Mouse (Mus musculus) lung, postnatal 0 days (tissue): Measurements from ENCODE around the gene E130309D02Rik. TPM values are rescaled to one million over a fixed set of nuclear protein-coding genes. Genes with fewer than 3 reads are reported as not detected.

ENCODE experiments used
- ATAC-seq: fragments of 200-750 bp; cut with Nextera tagmentation; 2 replicates; pipeline ENCODE4 v1.8.0; 2017; ENCODE audit warnings: moderate library complexity
- DNase-seq: peaks from one replicate; pipeline ENCODE4 v3.0.0-alpha.2; 2016; ENCODE audit warnings: low spot score
- H3K27ac ChIP-seq: fragments of 300-500 bp; sonication (generic); 2 replicates; pipeline ENCODE4 v1.5.1; 2014; ENCODE audit warnings: antibody characterized with exemption, mild to moderate bottlenecking, low read length, mixed read lengths
- H3K27me3 ChIP-seq: fragments of 300-500 bp; sonication (generic); replicated peaks from 2 replicates; pipeline ENCODE4 v1.6.1; 2014; ENCODE audit warnings: low read length, mixed read lengths; ENCODE audit not compliant: insufficient read depth
- H3K36me3 ChIP-seq: fragments of 300-500 bp; sonication (generic); 2 replicates; pipeline ENCODE4 v1.6.1; 2014; ENCODE audit warnings: low read length, mixed read lengths; ENCODE audit not compliant: insufficient read depth
- H3K4me1 ChIP-seq: fragments of 300-500 bp; sonication (generic); 2 replicates; pipeline ENCODE4 v1.6.1; 2014; ENCODE audit warnings: antibody characterized with exemption, low read depth, low read length, mixed read lengths; ENCODE audit not compliant: insufficient read depth
- H3K4me2 ChIP-seq: fragments of 300-500 bp; sonication (generic); replicated peaks from 2 replicates; pipeline ENCODE4 v1.6.1; 2014; ENCODE audit warnings: low read depth, mild to moderate bottlenecking, low read length, moderate library complexity, mixed read lengths
- H3K4me3 ChIP-seq: fragments of 300-500 bp; sonication (generic); 2 replicates; pipeline ENCODE4 v1.5.1; 2014; ENCODE audit warnings: low read depth, low read length
- H3K9ac ChIP-seq: fragments of 300-500 bp; sonication (generic); replicated peaks from 2 replicates; pipeline ENCODE4 v1.6.1; 2014; ENCODE audit warnings: low read depth, mild to moderate bottlenecking
- H3K9me3 ChIP-seq: fragments of 300-500 bp; sonication (generic); 2 replicates; pipeline ENCODE4 v1.6.1; 2016; ENCODE audit warnings: low read length, mixed read lengths
- CTCF ChIP-seq: IDR thresholded peaks from 2 replicates; pipeline ENCODE4 v1.5.1; 2016; ENCODE audit warnings: antibody characterized with exemption, mild to moderate bottlenecking
- EP300 ChIP-seq: IDR thresholded peaks from 2 replicates; pipeline ENCODE4 v1.6.1; 2016; ENCODE audit warnings: antibody characterized with exemption, mild to moderate bottlenecking, control low read depth
- WGBS: fragments of 180-500 bp; shearing (Covaris S2); extraction: QIAGEN DNeasy Blood & Tissue Kit; methylation state at CpG from one replicate; pipeline ENCODE4 v1.1.7; 2014; 5-methylcytosine and 5-hydroxymethylcytosine counted together
- polyA plus RNA-seq: library from polyadenylated mRNA; unstranded; fragments of >200 nt; fragmentation: Nextera tagmentation; extraction: Ambion mirVana; gene quantifications from 2 replicates; pipeline ENCODE4 v1.2.1, GENCODE M21; 2015

Gene E130309D02Rik
- polyA plus RNA-seq, 1 experiment from 2014 or later = 19.5 TPM

GRCm38 (mm10) chr5:143314183-143314729 is 904 bp downstream of the E130309D02Rik start:
- Histone ChIP-seq H3K27me3 (no peaks in the 10 kb centered on the region), H3K36me3 (peaks cover 30% of the 10 kb centered on the region; the same call in 1 of the 2 replicates), H3K4me3 (peak overlapping the region; percentile 89), H3K27ac (peak overlapping the region; percentile 91; the same call in 1 of the 2 replicates), H3K9me3 (no peaks in the 10 kb centered on the region), H3K4me2 (peak overlapping the region; percentile 95), H3K4me1 (no peaks in the 10 kb centered on the region; the same call in 1 of the 2 replicates), H3K9ac (peak overlapping the region; percentile 76)
- DNase-seq (no peak), ATAC-seq (no peak)
- TF ChIP-seq CTCF (no peak), EP300 (no peak)
- 5% methylated on average over 16 of the region's 16 CpGs for WGBS

- Histone ChIP-seq H3K9me3 (no peaks in the 10 kb centered on the region), H3K9ac (no peak overlapping the region), H3K27ac (no peak overlapping the region), H3K4me1 (no peaks in the 10 kb centered on the region; the same call in 1 of the 2 replicates), H3K36me3 (peaks cover 19% of the 10 kb centered on the region; the same call in 1 of the 2 replicates), H3K4me2 (no peak overlapping the region), H3K4me3 (no peak overlapping the region), H3K27me3 (no peaks in the 10 kb centered on the region)
- peak; percentile 84 for TF ChIP-seq CTCF
- TF ChIP-seq EP300 = no peak
- WGBS = 57% methylated on average over 8 of the region's 8 CpGs
- peak; percentile 64 for DNase-seq
- ATAC-seq = no peak
These were observed 3.3 kb downstream of the E130309D02Rik start for GRCm38 (mm10) chr5:143311886-143312285.

- Histone ChIP-seq H3K27ac (no peak overlapping the region), H3K9ac (no peak overlapping the region), H3K4me3 (no peak overlapping the region), H3K36me3 (peaks cover 19% of the 10 kb centered on the region; the same call in 1 of the 2 replicates), H3K4me2 (no peak overlapping the region), H3K9me3 (no peaks in the 10 kb centered on the region), H3K4me1 (no peaks in the 10 kb centered on the region; the same call in 1 of the 2 replicates), H3K27me3 (no peaks in the 10 kb centered on the region)
- ATAC-seq = no peak
- WGBS = 94% methylated on average over 7 of the region's 7 CpGs
- TF ChIP-seq CTCF (no peak), EP300 (no peak)
- DNase-seq = no peak
These were observed 5.2 kb downstream of the E130309D02Rik start for GRCm38 (mm10) chr5:143309916-143310315.

- peaks cover 19% of the 10 kb centered on the region; the same call in 1 of the 2 replicates for H3K36me3 ChIP-seq
- H3K4me3 ChIP-seq = no peak overlapping the region
- no peak for ATAC-seq
- no peak for DNase-seq
- WGBS = 79% methylated on average over 5 of the region's 5 CpGs
- no peaks in the 10 kb centered on the region for H3K27me3 ChIP-seq
- no peak overlapping the region for H3K4me2 ChIP-seq
- no peaks in the 10 kb centered on the region for H3K4me1 ChIP-seq
- H3K9ac ChIP-seq = no peak overlapping the region
- H3K27ac ChIP-seq = no peak overlapping the region
- no peak for TF ChIP-seq EP300
- TF ChIP-seq CTCF = no peak
- no peaks in the 10 kb centered on the region for H3K9me3 ChIP-seq
These were observed 6.3 kb downstream of the E130309D02Rik start for GRCm38 (mm10) chr5:143308825-143309224.

GRCm38 (mm10) chr5:143304251-143304650 is 10.9 kb downstream of the E130309D02Rik start:
- no peak overlapping the region for H3K4me3 ChIP-seq
- H3K9ac ChIP-seq = no peak overlapping the region
- WGBS = 83% methylated on average over 7 of the region's 7 CpGs
- no peak for DNase-seq
- H3K4me1 ChIP-seq = no peaks in the 10 kb centered on the region
- H3K27ac ChIP-seq = no peak overlapping the region
- H3K36me3 ChIP-seq = no peaks in the 10 kb centered on the region
- no peaks in the 10 kb centered on the region for H3K27me3 ChIP-seq
- TF ChIP-seq CTCF (no peak), EP300 (no peak)
- H3K4me2 ChIP-seq = no peak overlapping the region
- no peaks in the 10 kb centered on the region for H3K9me3 ChIP-seq
- ATAC-seq = no peak

- H3K4me2 ChIP-seq = no peak overlapping the region
- H3K4me1 ChIP-seq = no peaks in the 10 kb centered on the region
- 66% methylated on average over 8 of the region's 8 CpGs for WGBS
- ATAC-seq = peak; percentile 32; the same call in 1 of the 2 replicates
- no peak overlapping the region for H3K9ac ChIP-seq
- no peaks in the 10 kb centered on the region for H3K9me3 ChIP-seq
- H3K27ac ChIP-seq = no peak overlapping the region
- peak; percentile 31 for DNase-seq
- TF ChIP-seq EP300 = no peak
- peak; percentile 69 for TF ChIP-seq CTCF
- H3K27me3 ChIP-seq = no peaks in the 10 kb centered on the region
- no peak overlapping the region for H3K4me3 ChIP-seq
- no peaks in the 10 kb centered on the region for H3K36me3 ChIP-seq
These were observed 13.9 kb downstream of the E130309D02Rik start for GRCm38 (mm10) chr5:143301296-143301695.
